Mouse (Mus musculus): ENCODE data around the gene Car11. TPM values are rescaled to one million over a fixed set of nuclear protein-coding genes. Genes with fewer than 3 reads are reported as not detected.

Car11 gene
- polyA plus RNA-seq, 2 experiments from 2014 or later: 1.2 to 1.3 TPM

GRCm38 (mm10) chr7:45725151-45725550 is 25.5 kb downstream of the Car11 start:
- ATAC-seq: no peak

GRCm38 (mm10) chr7:45725713-45726112 is 26.1 kb downstream of the Car11 start, which contains the start of gene Spaca4:
Gene Spaca4 (minus strand): TSS chr7:45725813.
- no peak for ATAC-seq

GRCm38 (mm10) chr7:45726419-45726818 is 26.8 kb downstream of the Car11 start:
- ATAC-seq: no peak

- no peak for ATAC-seq
These were observed 28.0 kb downstream of the Car11 start for GRCm38 (mm10) chr7:45727625-45728024.

GRCm38 (mm10) chr7:45730727-45731431 is 31.2 kb downstream of the Car11 start:
- ATAC-seq: no peak

- ATAC-seq: peak; percentile 99
These were observed 33.8 kb downstream of the Car11 start for GRCm38 (mm10) chr7:45733477-45733876.

GRCm38 (mm10) chr7:45739162-45739763 is 39.6 kb downstream of the Car11 start:
- peak; percentile 66 for ATAC-seq

- no peak for ATAC-seq
These were observed 40.2 kb downstream of the Car11 start for GRCm38 (mm10) chr7:45739820-45740219.

GRCm38 (mm10) chr7:45741308-45741707 is 41.7 kb downstream of the Car11 start:
- no peak for ATAC-seq

- peak; percentile 89 for ATAC-seq
These were observed 42.1 kb downstream of the Car11 start for GRCm38 (mm10) chr7:45741777-45742176.

GRCm38 (mm10) chr7:45742338-45742737 is 42.7 kb downstream of the Car11 start:
- ATAC-seq: peak; percentile 56

- no peak for ATAC-seq
These were observed 44.7 kb downstream of the Car11 start for GRCm38 (mm10) chr7:45744387-45744786.

- ATAC-seq: no peak
These were observed 46.9 kb downstream of the Car11 start for GRCm38 (mm10) chr7:45746518-45746917.

- ATAC-seq: no peak
These were observed 47.8 kb downstream of the Car11 start for GRCm38 (mm10) chr7:45747450-45747849.

GRCm38 (mm10) chr7:45748110-45748509 is 48.5 kb downstream of the Car11 start:
- ATAC-seq: no peak

GRCm38 (mm10) chr7:45749401-45749800 is 49.8 kb downstream of the Car11 start:
- ATAC-seq: no peak

GRCm38 (mm10) chr7:45750162-45750561 is 50.5 kb downstream of the Car11 start:
- no peak for ATAC-seq

Other genes with a start within 250 kb of the Car11 start
- 1,000 to 10,000 TPM; 1,962 to 2,374 TPM for gene Ftl1, start 240.0 kb upstream of the Car11 start, polyA plus RNA-seq (2017; shearing (Covaris generic))
- 100 to 1,000 TPM; 146 to 164 TPM for gene Bax, start 232.9 kb upstream of the Car11 start, polyA plus RNA-seq (2017; shearing (Covaris generic))
- 1 to 10 TPM; 1.2 TPM for gene Tulp2, start 218.0 kb upstream of the Car11 start, polyA plus RNA-seq (2017; shearing (Covaris generic))
- gene Gm45808, start 213.0 kb upstream of the Car11 start, polyA plus RNA-seq (2017; shearing (Covaris generic)): under 1 TPM in 1 of 2 experiments, not detected in 1; 0.62 TPM
- gene Dhdh, start 211.0 kb upstream of the Car11 start, polyA plus RNA-seq (2017; shearing (Covaris generic)): 1 to 10 TPM; 1.1 to 2.7 TPM
- 100 to 1,000 TPM; 124 to 159 TPM for gene Nucb1, start 189.4 kb upstream of the Car11 start, polyA plus RNA-seq (2017; shearing (Covaris generic))
- 100 to 1,000 TPM in 1 of 2 experiments, 10 to 100 TPM in 1; 49.3 to 132 TPM for gene Ppp1r15a, start 173.6 kb upstream of the Car11 start, polyA plus RNA-seq (2017; shearing (Covaris generic))
- gene Plekha4, start 173.5 kb upstream of the Car11 start, polyA plus RNA-seq (2017; shearing (Covaris generic)): under 1 TPM in 1 of 2 experiments, not detected in 1; 0.20 TPM
- under 1 TPM; 0.77 to 0.81 TPM for gene Hsd17b14, start 144.9 kb upstream of the Car11 start, polyA plus RNA-seq (2017; shearing (Covaris generic))
- 10 to 100 TPM; 46.4 to 77.9 TPM for gene Bcat2, start 129.7 kb upstream of the Car11 start, polyA plus RNA-seq (2017; shearing (Covaris generic))
- gene Fgf21, start 84.4 kb upstream of the Car11 start, polyA plus RNA-seq (2017; shearing (Covaris generic)): not detected
- not detected for gene Fut1, start 82.6 kb upstream of the Car11 start, polyA plus RNA-seq (2017; shearing (Covaris generic))
- not detected for gene Izumo1, start 78.0 kb upstream of the Car11 start, polyA plus RNA-seq (2017; shearing (Covaris generic))
- gene Rasip1, start 72.4 kb upstream of the Car11 start, polyA plus RNA-seq (2017; shearing (Covaris generic)): under 1 TPM in 1 of 2 experiments, not detected in 1; 0.20 TPM
- gene Mamstr, start 59.9 kb upstream of the Car11 start, polyA plus RNA-seq (2017; shearing (Covaris generic)): under 1 TPM; 0.32 to 0.40 TPM
- gene Fut2, start 33.4 kb upstream of the Car11 start, polyA plus RNA-seq (2017; shearing (Covaris generic)): not detected
- not detected for gene Ntn5, start 15.8 kb upstream of the Car11 start, polyA plus RNA-seq (2017; shearing (Covaris generic))
- under 1 TPM in 1 of 2 experiments, not detected in 1; 0.30 TPM for gene Sec1, start 5.4 kb upstream of the Car11 start, polyA plus RNA-seq (2017; shearing (Covaris generic))
- 1 to 10 TPM; 7.4 to 8.8 TPM for gene Dbp, start 5.2 kb downstream of the Car11 start, polyA plus RNA-seq (2017; shearing (Covaris generic))
- 1,000 to 10,000 TPM; 2,369 to 2,427 TPM for gene Rpl18, start 15.6 kb downstream of the Car11 start, polyA plus RNA-seq (2017; shearing (Covaris generic))
- 10 to 100 TPM; 15.2 to 21.1 TPM for gene Sphk2, start 18.2 kb downstream of the Car11 start, polyA plus RNA-seq (2017; shearing (Covaris generic))
- not detected for gene Fam83e, start 21.4 kb downstream of the Car11 start, polyA plus RNA-seq (2017; shearing (Covaris generic))
- not detected for gene Spaca4, start 26.0 kb downstream of the Car11 start, polyA plus RNA-seq (2017; shearing (Covaris generic))
- not detected for gene Lmtk3, start 83.9 kb downstream of the Car11 start, polyA plus RNA-seq (2017; shearing (Covaris generic))
- 1 to 10 TPM; 3.1 to 5.2 TPM for gene Sult2b1, start 84.8 kb downstream of the Car11 start, polyA plus RNA-seq (2017; shearing (Covaris generic))
- 10 to 100 TPM; 20.8 to 21.4 TPM for gene Cyth2, start 114.7 kb downstream of the Car11 start, polyA plus RNA-seq (2017; shearing (Covaris generic))
- not detected for gene Kcnj14, start 124.9 kb downstream of the Car11 start, polyA plus RNA-seq (2017; shearing (Covaris generic))
- 10 to 100 TPM; 26.2 to 36.3 TPM for gene Grwd1, start 131.1 kb downstream of the Car11 start, polyA plus RNA-seq (2017; shearing (Covaris generic))
- 10 to 100 TPM; 21.2 to 27.0 TPM for gene Kdelr1, start 172.9 kb downstream of the Car11 start, polyA plus RNA-seq (2017; shearing (Covaris generic))
- gene Grin2d, start 178.5 kb downstream of the Car11 start, polyA plus RNA-seq (2017; shearing (Covaris generic)): under 1 TPM in 1 of 2 experiments, not detected in 1; 0.23 TPM
- gene Syngr4, start 196.9 kb downstream of the Car11 start, polyA plus RNA-seq (2017; shearing (Covaris generic)): not detected
- 1 to 10 TPM; 5.9 to 8.9 TPM for gene Tmem143, start 197.1 kb downstream of the Car11 start, polyA plus RNA-seq (2017; shearing (Covaris generic))
- gene Emp3, start 221.6 kb downstream of the Car11 start, polyA plus RNA-seq (2017; shearing (Covaris generic)): 100 to 1,000 TPM; 575 to 614 TPM
- 1 to 10 TPM; 2.9 to 3.7 TPM for gene Ccdc114, start 224.2 kb downstream of the Car11 start, polyA plus RNA-seq (2017; shearing (Covaris generic))

All from CD4-positive, CD25-positive, alpha-beta regulatory T cell, adult 4 months (primary cell).